Mouse (Mus musculus) v-Abl transformed pro-B cells (cell line): ENCODE measurements around the gene Rps6ka1.

Experiments used
- in situ Hi-C, 2 experiments: fragments of 400-800 bp; cut with MboI; formaldehyde crosslinking; loops; one replicate each; pipeline ENCODE4 v1.15.1; 2025; ENCODE audit not compliant: unreplicated experiment in 2 of 2

The Rps6ka1 gene

GRCm38 (mm10) chr4:133872222-133872811 is 15.3 kb downstream of the Rps6ka1 start:
- in situ Hi-C loops, result no loop called here

- in situ Hi-C loops, result no loop called here
These were observed 22.4 kb downstream of the Rps6ka1 start for GRCm38 (mm10) chr4:133865231-133865630.

- in situ Hi-C loops, result no loop called here
These were observed 23.1 kb downstream of the Rps6ka1 start for GRCm38 (mm10) chr4:133864380-133864981.

GRCm38 (mm10) chr4:133863795-133864379 is 23.7 kb downstream of the Rps6ka1 start:
- in situ Hi-C loops, result no loop called here

GRCm38 (mm10) chr4:133857527-133857926 is 30.1 kb downstream of the Rps6ka1 start:
- in situ Hi-C loops, result no loop called here

- in situ Hi-C loops, result no loop called here
These were observed 33.0 kb downstream of the Rps6ka1 start for GRCm38 (mm10) chr4:133854621-133855020.

- in situ Hi-C loops, result no loop called here
These were observed 34.0 kb downstream of the Rps6ka1 start for GRCm38 (mm10) chr4:133853630-133854029.

- in situ Hi-C loops, result loop anchor here in 1 of 2 experiments (25.0 kb wide), 1 partner anchor 534 kb away; no protein-coding TSS in a partner anchor
These were observed 41.0 kb downstream of the Rps6ka1 start for GRCm38 (mm10) chr4:133846625-133847024.

GRCm38 (mm10) chr4:133845060-133845459 is 42.5 kb downstream of the Rps6ka1 start:
- in situ Hi-C loops, result loop anchor here in 1 of 2 experiments (25.0 kb wide), 1 partner anchor 533 kb away; no protein-coding TSS in a partner anchor

GRCm38 (mm10) chr4:133844209-133844841 is 43.3 kb downstream of the Rps6ka1 start:
- in situ Hi-C loops, result loop anchor here in 1 of 2 experiments (5.0 to 25.0 kb wide), 2 partner anchors 68 to 532 kb away; no protein-coding TSS in a partner anchor

- in situ Hi-C loops, result loop anchor here in 1 of 2 experiments (5.0 to 25.0 kb wide), 2 partner anchors 69 to 531 kb away; no protein-coding TSS in a partner anchor
These were observed 44.4 kb downstream of the Rps6ka1 start for GRCm38 (mm10) chr4:133842992-133843737.

- in situ Hi-C loops, result loop anchor here in 1 of 2 experiments (5.0 to 25.0 kb wide), 2 partner anchors 70 to 530 kb away; no protein-coding TSS in a partner anchor
These were observed 45.7 kb downstream of the Rps6ka1 start for GRCm38 (mm10) chr4:133841756-133842483.

- in situ Hi-C loops, result loop anchor here in 1 of 2 experiments (5.0 to 25.0 kb wide), 2 partner anchors 71 to 529 kb away; no protein-coding TSS in a partner anchor
These were observed 46.6 kb downstream of the Rps6ka1 start for GRCm38 (mm10) chr4:133841035-133841434.

- in situ Hi-C loops, result loop anchor here in 1 of 2 experiments (5.0 to 25.0 kb wide), 2 partner anchors 72 to 528 kb away; no protein-coding TSS in a partner anchor
These were observed 47.1 kb downstream of the Rps6ka1 start for GRCm38 (mm10) chr4:133840501-133840900.

GRCm38 (mm10) chr4:133839385-133839826 is 48.2 kb downstream of the Rps6ka1 start:
- in situ Hi-C loops, result loop anchor here (5.0 to 25.0 kb wide), 2 partner anchors 73 to 527 kb away; no protein-coding TSS in a partner anchor

- in situ Hi-C loops, result loop anchor here (5.0 to 25.0 kb wide), 2 partner anchors 76 to 524 kb away; no protein-coding TSS in a partner anchor
These were observed 51.0 kb downstream of the Rps6ka1 start for GRCm38 (mm10) chr4:133836575-133836974.

GRCm38 (mm10) chr4:133835211-133835610 is 52.4 kb downstream of the Rps6ka1 start:
- in situ Hi-C loops, result loop anchor here (5.0 to 25.0 kb wide), 2 partner anchors 77 to 523 kb away; no protein-coding TSS in a partner anchor

- in situ Hi-C loops, result loop anchor here in 1 of 2 experiments (25.0 kb wide), 1 partner anchor 521 kb away; no protein-coding TSS in a partner anchor
These were observed 54.4 kb downstream of the Rps6ka1 start for GRCm38 (mm10) chr4:133832945-133833874.
